28 mouse cellular contexts compared by ENCODE assay signal in genomic region chr15:74100606-74101005, GRCm38 (mm10).
A peak's percentile ranks its signal among the peaks of the same experiment; 100 is the strongest.
DNase-seq lines count a peak whose midpoint lies in the region; ATAC-seq and TF ChIP-seq lines count a peak whose summit lies in the region.
"Had no signal": no experiment of that assay in that cellular context is flagged by ENCODE, and none has a peak within 500 bp of the region (broad histone marks: within the 10 kb centered on the region; RNA-seq: fewer than 3 reads in every experiment).

No protein-coding gene starts in this region.

- 10% methylated on average over 1 of the region's 1 CpGs for WGBS in hindbrain, postnatal 0 days
- WGBS in hindbrain, embryonic 14.5 days: 67% methylated on average over 1 of the region's 1 CpGs
- WGBS in forebrain, embryonic 12.5 days: 52% methylated on average over 1 of the region's 1 CpGs

- peak; percentile 37 for DNase-seq in hindbrain, postnatal 0 days (ENCODE audit: low spot score)
- no peak for DNase-seq in hindbrain, embryonic 14.5 days (ENCODE audit: low spot score)
- DNase-seq in 3134 (ENCODE audit: extremely low read depth, insufficient read length, low spot score) (peak; percentile 18), 3T3-L1 (ENCODE audit: low read depth, low spot score) (peak; percentile 1)
- peak; percentile 29 for DNase-seq in adrenal gland, postnatal 25 days
- no peak for DNase-seq in thymus, postnatal 36 days
- DNase-seq: gastrocnemius, postnatal 10 days; heart, postnatal 4 days; kidney, adult 2 months; kidney, postnatal 36 days; liver, postnatal 0 days; lung, postnatal 36 days; thymus, adult 2 months; thymus, postnatal 4 days had no signal

- H3K4me3 ChIP-seq in hindbrain, postnatal 0 days (ENCODE audit: low read length): no peak overlapping the region
- H3K4me3 ChIP-seq in hindbrain, embryonic 14.5 days (replicated peaks; ENCODE audit: low read length): no peak overlapping the region
- no peak overlapping the region for H3K4me3 ChIP-seq in forebrain, embryonic 12.5 days (replicated peaks)
- H3K4me3 ChIP-seq: embryonic facial prominence, embryonic 10.5 days; embryonic facial prominence, embryonic 15.5 days; forebrain, embryonic 13.5 days; heart, embryonic 12.5 days; hindbrain, embryonic 13.5 days; layer of hippocampus, adult 2 months; left cerebral cortex, adult 2 months; liver, embryonic 12.5 days; megakaryocyte, embryonic 14.5 days; midbrain, embryonic 15.5 days; neural tube, embryonic 12.5 days had no signal

- H3K27me3 ChIP-seq in hindbrain, postnatal 0 days (ENCODE audit: insufficient read depth, low read length): no peaks in the 10 kb centered on the region
- no peaks in the 10 kb centered on the region for H3K27me3 ChIP-seq in hindbrain, embryonic 14.5 days (ENCODE audit: control insufficient read depth, insufficient read depth, low read length)
- H3K27me3 ChIP-seq in forebrain, embryonic 12.5 days: no peaks in the 10 kb centered on the region
- H3K27me3 ChIP-seq: embryonic facial prominence, embryonic 15.5 days; forebrain, embryonic 13.5 days; heart, embryonic 12.5 days; hindbrain, embryonic 13.5 days; liver, embryonic 12.5 days; megakaryocyte, embryonic 14.5 days; midbrain, embryonic 15.5 days; neural tube, embryonic 12.5 days had no signal

- H3K4me2 ChIP-seq in hindbrain, postnatal 0 days (ENCODE audit: low read depth, low read length): no peak overlapping the region
- no peak overlapping the region for H3K4me2 ChIP-seq in hindbrain, embryonic 14.5 days (replicated peaks)
- no peak overlapping the region for H3K4me2 ChIP-seq in forebrain, embryonic 12.5 days
- H3K4me2 ChIP-seq: embryonic facial prominence, embryonic 15.5 days; forebrain, embryonic 13.5 days; heart, embryonic 12.5 days; hindbrain, embryonic 13.5 days; liver, embryonic 12.5 days; midbrain, embryonic 15.5 days; neural tube, embryonic 12.5 days had no signal

- TF ChIP-seq CTCF in hindbrain, postnatal 0 days (IDR thresholded peaks at IDR 0.05; ENCODE audit: low read depth): no peak

- no peaks in the 10 kb centered on the region for H3K36me3 ChIP-seq in hindbrain, postnatal 0 days (ENCODE audit: insufficient read depth, low read length)
- no peaks in the 10 kb centered on the region for H3K36me3 ChIP-seq in hindbrain, embryonic 14.5 days (replicated peaks; ENCODE audit: control insufficient read depth, insufficient read depth)
- H3K36me3 ChIP-seq in forebrain, embryonic 12.5 days (replicated peaks): no peaks in the 10 kb centered on the region
- H3K36me3 ChIP-seq: embryonic facial prominence, embryonic 10.5 days; embryonic facial prominence, embryonic 15.5 days; heart, embryonic 12.5 days; hindbrain, embryonic 13.5 days; liver, embryonic 12.5 days; midbrain, embryonic 15.5 days; neural tube, embryonic 12.5 days had no signal

- ATAC-seq in hindbrain, postnatal 0 days: no peak
- ATAC-seq in hindbrain, embryonic 14.5 days (ENCODE audit: low FRiP score): no peak
- ATAC-seq in forebrain, embryonic 12.5 days (ENCODE audit: low FRiP score): no peak
- ATAC-seq: activated CD4-positive, CD25-positive, alpha-beta regulatory T cell, adult 4 months; forebrain, embryonic 13.5 days; inflammation-experienced regulatory T-cells, adult 6 months; liver, embryonic 12.5 days; liver, postnatal 0 days; midbrain, embryonic 15.5 days had no signal

- no peaks in the 10 kb centered on the region for H3K9me3 ChIP-seq in hindbrain, postnatal 0 days (ENCODE audit: low read length)
- H3K9me3 ChIP-seq in hindbrain, embryonic 14.5 days (ENCODE audit: control insufficient read depth, low read length): no peaks in the 10 kb centered on the region
- no peaks in the 10 kb centered on the region for H3K9me3 ChIP-seq in forebrain, embryonic 12.5 days
- H3K9me3 ChIP-seq: embryonic facial prominence, embryonic 10.5 days; embryonic facial prominence, embryonic 15.5 days; forebrain, embryonic 13.5 days; heart, embryonic 12.5 days; hindbrain, embryonic 13.5 days; liver, embryonic 12.5 days; megakaryocyte, embryonic 14.5 days; midbrain, embryonic 15.5 days; neural tube, embryonic 12.5 days had no signal

- H3K4me1 ChIP-seq in hindbrain, postnatal 0 days (ENCODE audit: insufficient read depth, low read length): no peaks in the 10 kb centered on the region
- H3K4me1 ChIP-seq in hindbrain, embryonic 14.5 days (replicated peaks; ENCODE audit: control insufficient read depth, insufficient read depth, low read length): no peaks in the 10 kb centered on the region
- H3K4me1 ChIP-seq in forebrain, embryonic 12.5 days: peaks cover 6% of the 10 kb centered on the region; the same call in 1 of the 2 replicates
- H3K4me1 ChIP-seq: embryonic facial prominence, embryonic 10.5 days; embryonic facial prominence, embryonic 15.5 days; forebrain, embryonic 13.5 days; heart, embryonic 12.5 days; hindbrain, embryonic 13.5 days; liver, embryonic 12.5 days; megakaryocyte, embryonic 14.5 days; midbrain, embryonic 15.5 days; neural tube, embryonic 12.5 days had no signal

- no peak overlapping the region for H3K27ac ChIP-seq in hindbrain, postnatal 0 days
- H3K27ac ChIP-seq in hindbrain, embryonic 14.5 days: no peak overlapping the region
- no peak overlapping the region for H3K27ac ChIP-seq in forebrain, embryonic 12.5 days
- H3K27ac ChIP-seq: embryonic facial prominence, embryonic 10.5 days; embryonic facial prominence, embryonic 15.5 days; forebrain, embryonic 13.5 days; hindbrain, embryonic 13.5 days; layer of hippocampus, adult 2 months; left cerebral cortex, adult 2 months; liver, embryonic 12.5 days; midbrain, embryonic 15.5 days; neural tube, embryonic 12.5 days had no signal

- H3K9ac ChIP-seq in hindbrain, postnatal 0 days (replicated peaks; ENCODE audit: low read length): no peak overlapping the region
- no peak overlapping the region for H3K9ac ChIP-seq in hindbrain, embryonic 14.5 days
- no peak overlapping the region for H3K9ac ChIP-seq in forebrain, embryonic 12.5 days
- H3K9ac ChIP-seq: embryonic facial prominence, embryonic 15.5 days; forebrain, embryonic 13.5 days; heart, embryonic 12.5 days; hindbrain, embryonic 13.5 days; liver, embryonic 12.5 days; liver, postnatal 0 days; midbrain, embryonic 15.5 days; neural tube, embryonic 12.5 days had no signal

Comparison
In these comparisons a context has a peak if more than half of its experiments do, and no peak if none do; other contexts are left out.
1. DNase-seq: peak in hindbrain, postnatal 0 days (single experiment), 3134 (single experiment), 3T3-L1 (single experiment) and adrenal gland, postnatal 25 days (single experiment); none in hindbrain, embryonic 14.5 days (single experiment) and thymus, postnatal 36 days (0 of 2).